Mouse (Mus musculus) forebrain, embryonic 16.5 days (tissue): Measurements from ENCODE around the gene Ubald2. TPM values are rescaled to one million over a fixed set of nuclear protein-coding genes. Genes with fewer than 3 reads are reported as not detected.

Experiments used
- ATAC-seq: fragments of 200-750 bp; cut with Nextera tagmentation; 2 replicates; pipeline ENCODE4 v1.8.0; 2017; ENCODE audit warnings: mild to moderate bottlenecking, moderate library complexity
- H3K27ac ChIP-seq: fragments of 300-500 bp; sonication (generic); 2 replicates; pipeline ENCODE4 v1.5.1; 2014; ENCODE audit warnings: low read length, control low read depth
- H3K27me3 ChIP-seq: fragments of 300-500 bp; sonication (generic); replicated peaks from 2 replicates; pipeline ENCODE4 v1.6.1; 2014; ENCODE audit warnings: low read length; ENCODE audit not compliant: control insufficient read depth, insufficient read depth
- H3K36me3 ChIP-seq: fragments of 300-500 bp; sonication (generic); 2 replicates; pipeline ENCODE4 v1.6.1; 2014; ENCODE audit not compliant: control insufficient read depth, insufficient read depth
- H3K4me1 ChIP-seq: fragments of 300-500 bp; sonication (generic); replicated peaks from 2 replicates; pipeline ENCODE4 v1.6.1; 2014; ENCODE audit warnings: low read length; ENCODE audit not compliant: control insufficient read depth, insufficient read depth
- H3K4me2 ChIP-seq: fragments of 300-500 bp; sonication (generic); 2 replicates; pipeline ENCODE4 v1.6.1; 2014; ENCODE audit warnings: mild to moderate bottlenecking, low read length, control low read depth
- H3K4me3 ChIP-seq: fragments of 300-500 bp; sonication (generic); replicated peaks from 2 replicates; pipeline ENCODE4 v1.5.1; 2014; ENCODE audit warnings: mild to moderate bottlenecking, low read length, control low read depth
- H3K9ac ChIP-seq: fragments of 300-500 bp; sonication (generic); replicated peaks from 2 replicates; pipeline ENCODE4 v1.6.1; 2014; ENCODE audit warnings: low read depth, low read length, control low read depth
- H3K9me3 ChIP-seq: fragments of 300-500 bp; sonication (generic); 2 replicates; pipeline ENCODE4 v1.6.1; 2016; ENCODE audit warnings: low read length; ENCODE audit not compliant: control insufficient read depth
- WGBS: fragments of 180-500 bp; shearing (Covaris S2); extraction: QIAGEN DNeasy Blood & Tissue Kit; methylation state at CpG from one replicate; pipeline ENCODE4 v1.1.7; 2014; 5-methylcytosine and 5-hydroxymethylcytosine counted together
- polyA plus RNA-seq: library from polyadenylated mRNA; unstranded; fragments of >200 nt; fragmentation: Nextera tagmentation; extraction: Ambion mirVana; gene quantifications from 2 replicates; pipeline ENCODE4 v1.2.1, GENCODE M21; 2015

The Ubald2 gene
- 45.1 and 53.4 TPM in 2 replicates for polyA plus RNA-seq

DNA sequence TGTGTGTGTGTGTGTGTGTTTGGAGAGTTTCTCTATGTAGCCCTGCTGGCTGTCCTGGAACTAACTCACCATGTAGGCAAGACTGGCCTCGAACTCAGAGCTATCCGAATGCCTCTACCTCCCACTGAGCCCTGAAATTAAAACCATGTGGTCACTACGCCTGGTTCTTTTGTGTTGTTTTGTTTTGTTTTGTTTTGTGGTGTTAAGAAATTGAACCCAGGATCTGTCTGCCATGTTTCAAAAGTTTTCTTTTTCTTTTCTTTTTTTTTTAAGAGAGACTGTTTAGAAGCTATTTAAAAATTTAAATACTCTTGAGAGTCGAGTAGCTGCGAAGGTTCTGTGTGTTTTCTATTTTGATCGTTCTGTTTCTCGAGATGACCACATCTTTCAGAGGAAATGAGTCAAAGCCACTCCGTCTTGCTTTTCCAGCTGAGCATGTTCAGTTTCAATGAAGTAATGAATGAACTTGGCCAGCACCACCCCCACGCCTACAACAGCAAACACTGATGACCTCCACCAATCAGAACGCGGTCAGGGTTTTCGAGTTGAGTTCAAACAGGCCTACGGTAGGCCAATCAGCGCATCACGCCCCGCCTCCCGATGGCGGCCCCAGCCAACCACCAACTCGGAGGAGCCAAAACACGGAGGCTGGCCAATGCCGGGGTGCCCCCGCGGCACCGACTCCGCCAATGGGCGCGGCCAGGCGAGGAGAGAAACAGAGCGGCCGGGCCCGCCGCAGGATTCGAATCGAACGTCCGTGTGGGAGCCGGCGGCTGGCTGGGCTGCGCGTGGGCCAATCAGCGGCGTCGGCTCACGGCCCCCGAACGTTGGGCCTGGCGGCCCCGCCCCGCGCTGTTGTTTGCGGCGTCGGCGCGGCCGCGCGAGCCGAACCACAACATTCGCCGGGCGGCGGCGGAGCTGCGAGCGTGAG is at the start of gene Ubald2:
Gene Ubald2, plus strand, starts transcription at position 739 of the 931 bp plus-strand sequence.
- no peaks in the 10 kb centered on the region for H3K9me3 ChIP-seq
- peak within 1 kb of the TSS; percentile 85 for H3K27ac ChIP-seq
- peaks cover 30% of the 10 kb centered on the region for H3K4me1 ChIP-seq
- peak; percentile 97 for ATAC-seq
- H3K27me3 ChIP-seq = peaks cover 4% of the 10 kb centered on the region; the same call in 1 of the 2 replicates
- 2% methylated on average over 65 of the region's 66 CpGs for WGBS
- peak within 1 kb of the TSS; percentile 95 for H3K4me2 ChIP-seq
- peak within 1 kb of the TSS; percentile 74 for H3K9ac ChIP-seq
- H3K36me3 ChIP-seq = 0 out of 2 replicates have a peak, but pooled peaks cover 2% of the 10 kb centered on the region
- peak within 1 kb of the TSS; percentile 58 for H3K4me3 ChIP-seq

DNA sequence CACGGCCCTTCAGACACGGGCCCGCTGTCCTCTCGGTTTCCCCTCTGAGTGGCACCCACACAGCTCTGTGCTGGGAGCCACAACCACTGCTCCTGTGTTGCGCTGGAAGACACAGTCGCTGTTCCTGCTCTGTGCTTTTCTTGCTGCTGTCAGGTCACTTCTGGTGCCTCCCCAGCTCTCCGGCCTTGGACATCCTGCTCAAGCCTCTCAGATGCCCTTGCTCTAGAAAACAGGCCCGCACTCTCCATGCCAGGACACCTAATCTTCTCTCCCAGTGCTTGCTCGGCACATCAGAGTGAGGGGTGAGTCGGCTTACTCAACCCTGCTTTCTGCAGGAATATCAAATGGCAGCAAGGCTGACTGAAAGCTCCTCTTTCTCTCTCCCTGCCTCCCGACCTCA is 49.7 kb upstream of the Ubald2 start:
- Histone ChIP-seq H3K4me3 (no peak overlapping the region), H3K4me1 (peaks cover 22% of the 10 kb centered on the region), H3K27me3 (no peaks in the 10 kb centered on the region), H3K4me2 (no peak overlapping the region), H3K27ac (no peak overlapping the region), H3K9ac (no peak overlapping the region), H3K36me3 (no peaks in the 10 kb centered on the region), H3K9me3 (no peaks in the 10 kb centered on the region)
- WGBS = 83% methylated on average over 11 of the region's 11 CpGs
- no peak for ATAC-seq

DNA sequence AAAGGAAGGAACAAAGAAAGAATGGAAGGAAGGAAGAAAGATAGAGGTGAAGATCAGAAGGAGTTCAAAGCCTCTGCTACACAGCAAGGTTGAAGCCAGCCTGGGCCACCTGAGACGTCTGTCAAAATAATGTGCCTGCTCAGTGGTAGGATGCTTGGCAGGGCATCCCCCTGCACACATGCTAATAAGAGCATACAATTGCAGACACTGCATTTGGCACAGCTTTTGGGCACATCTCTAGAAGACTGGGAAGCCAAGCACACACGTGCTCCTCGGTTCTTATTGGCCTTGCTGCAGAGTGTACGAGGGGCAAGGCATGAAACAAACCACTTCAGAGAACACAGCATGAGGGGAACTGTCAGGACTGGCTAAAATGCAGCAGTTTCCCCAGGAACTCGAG is 47.9 kb upstream of the Ubald2 start:
- ATAC-seq = no peak
- H3K36me3 ChIP-seq = no peaks in the 10 kb centered on the region
- peaks cover 22% of the 10 kb centered on the region for H3K4me1 ChIP-seq
- no peaks in the 10 kb centered on the region for H3K27me3 ChIP-seq
- no peaks in the 10 kb centered on the region for H3K9me3 ChIP-seq
- WGBS = 42% methylated on average over 5 of the region's 5 CpGs
- H3K9ac ChIP-seq = no peak overlapping the region
- H3K27ac ChIP-seq = peak overlapping the region; percentile 16
- H3K4me2 ChIP-seq = no peak overlapping the region
- no peak overlapping the region for H3K4me3 ChIP-seq

DNA sequence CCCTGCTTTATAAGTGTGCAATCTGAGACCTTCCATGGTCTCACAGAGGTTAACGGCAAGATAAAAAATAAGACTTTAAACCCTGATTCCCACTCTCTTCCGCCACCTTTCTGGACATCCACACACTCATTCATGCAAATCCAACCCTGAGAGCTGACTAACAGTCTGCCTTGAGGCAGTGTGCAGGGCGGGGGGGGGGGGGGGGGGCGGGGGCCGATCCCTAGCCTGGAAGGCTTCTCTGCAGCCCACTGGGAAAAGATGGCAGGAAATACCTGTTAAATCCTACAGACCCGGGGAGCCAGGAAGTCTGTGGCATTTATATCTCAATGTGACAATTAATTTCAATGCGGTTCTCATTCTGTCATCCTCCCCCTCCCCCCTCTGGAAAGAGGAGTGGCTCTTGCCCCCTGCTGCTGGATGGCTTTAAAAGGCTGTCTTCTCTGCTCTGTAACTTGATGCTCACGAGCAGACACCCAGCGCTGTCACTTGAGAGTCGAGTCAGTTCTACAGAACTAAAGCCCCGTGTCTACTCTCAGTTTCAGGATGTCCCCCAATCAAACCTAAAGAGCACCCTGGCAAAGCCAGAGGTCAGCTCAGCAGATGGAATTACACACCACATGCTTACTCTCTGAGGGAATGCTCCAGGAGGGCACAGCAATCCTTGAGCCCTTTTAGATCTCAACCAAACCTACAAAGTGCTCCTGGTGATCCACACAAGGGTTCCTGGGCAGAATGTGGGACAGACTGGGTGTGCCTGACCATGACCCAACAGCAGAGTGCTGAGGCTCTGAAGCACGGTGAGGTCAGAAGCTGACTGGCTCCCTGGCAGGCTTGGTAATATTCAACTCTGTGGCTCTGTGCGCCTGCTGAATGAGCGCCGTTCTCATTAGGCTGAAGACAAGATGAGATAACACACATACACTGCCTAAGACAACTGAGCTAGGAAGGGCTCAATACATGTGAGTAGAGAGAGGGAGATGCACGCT is 46.5 kb upstream of the Ubald2 start:
- Histone ChIP-seq H3K9ac (0 out of 2 replicates have a peak overlapping the region, but pooled peaks have one; percentile 13), H3K9me3 (no peaks in the 10 kb centered on the region), H3K27ac (peak overlapping the region; percentile 16), H3K4me1 (peaks cover 22% of the 10 kb centered on the region), H3K4me2 (0 out of 2 replicates have a peak overlapping the region, but pooled peaks have one; percentile 2), H3K36me3 (no peaks in the 10 kb centered on the region), H3K4me3 (no peak overlapping the region), H3K27me3 (no peaks in the 10 kb centered on the region)
- ATAC-seq = no peak
- WGBS = 24% methylated on average over 13 of the region's 16 CpGs

DNA sequence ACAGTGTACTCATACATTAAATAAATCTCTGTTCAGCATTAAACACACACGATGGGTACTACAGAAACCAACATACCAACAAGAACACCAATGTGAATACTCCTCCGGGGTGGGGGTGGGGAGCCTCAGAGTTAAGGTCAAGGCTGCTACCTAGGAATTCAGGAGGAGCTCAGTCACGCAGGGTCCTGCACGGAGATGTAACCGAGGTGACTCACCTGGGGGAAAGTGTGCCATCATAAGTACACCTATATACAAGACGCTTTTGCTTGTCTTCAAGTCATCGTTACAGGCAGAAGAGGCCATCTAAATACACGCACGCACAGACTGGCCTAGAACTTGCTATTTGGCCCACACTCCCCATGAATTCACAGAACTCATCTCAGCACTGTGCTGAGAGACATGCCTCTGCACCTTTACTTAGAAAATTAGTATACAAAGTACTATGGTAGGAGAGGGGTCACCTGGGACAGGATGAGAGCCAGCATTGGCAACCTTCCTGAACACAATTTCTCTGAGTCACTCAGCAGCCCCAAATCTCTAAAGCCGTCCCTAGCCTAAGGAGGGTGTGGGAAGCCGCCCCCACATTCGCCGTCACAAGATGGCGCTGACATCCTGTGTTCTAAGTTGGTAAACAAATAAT is 44.9 kb upstream of the Ubald2 start:
- H3K36me3 ChIP-seq = no peaks in the 10 kb centered on the region
- H3K4me2 ChIP-seq = no peak overlapping the region
- peak; percentile 45; the same call in 1 of the 2 replicates for ATAC-seq
- H3K9ac ChIP-seq = no peak overlapping the region
- peaks cover 22% of the 10 kb centered on the region for H3K4me1 ChIP-seq
- H3K27ac ChIP-seq = no peak overlapping the region; the same call in 1 of the 2 replicates
- no peaks in the 10 kb centered on the region for H3K27me3 ChIP-seq
- no peaks in the 10 kb centered on the region for H3K9me3 ChIP-seq
- H3K4me3 ChIP-seq = no peak overlapping the region
- WGBS = 72% methylated on average over 14 of the region's 14 CpGs

GRCm38 (mm10) chr11:116394769-116395168 is 39.1 kb upstream of the Ubald2 start:
- no peak overlapping the region for H3K4me2 ChIP-seq
- H3K9me3 ChIP-seq = no peaks in the 10 kb centered on the region
- no peak overlapping the region for H3K4me3 ChIP-seq
- H3K36me3 ChIP-seq = no peaks in the 10 kb centered on the region
- no peak for ATAC-seq
- no peak overlapping the region for H3K27ac ChIP-seq
- H3K4me1 ChIP-seq = no peaks in the 10 kb centered on the region
- 89% methylated on average over 4 of the region's 4 CpGs for WGBS
- no peaks in the 10 kb centered on the region for H3K27me3 ChIP-seq
- no peak overlapping the region for H3K9ac ChIP-seq

- ATAC-seq = no peak
- no peaks in the 10 kb centered on the region for H3K9me3 ChIP-seq
- H3K27ac ChIP-seq = no peak overlapping the region
- WGBS = 89% methylated on average over 11 of the region's 11 CpGs
- no peaks in the 10 kb centered on the region for H3K4me1 ChIP-seq
- no peaks in the 10 kb centered on the region for H3K36me3 ChIP-seq
- no peaks in the 10 kb centered on the region for H3K27me3 ChIP-seq
- H3K9ac ChIP-seq = no peak overlapping the region
- no peak overlapping the region for H3K4me2 ChIP-seq
- H3K4me3 ChIP-seq = no peak overlapping the region
These were observed 37.5 kb upstream of the Ubald2 start for GRCm38 (mm10) chr11:116396276-116396933.

GRCm38 (mm10) chr11:116396934-116397330 is 37.0 kb upstream of the Ubald2 start:
- no peak overlapping the region for H3K4me3 ChIP-seq
- H3K4me2 ChIP-seq = no peak overlapping the region
- no peaks in the 10 kb centered on the region for H3K4me1 ChIP-seq
- H3K27me3 ChIP-seq = no peaks in the 10 kb centered on the region
- no peaks in the 10 kb centered on the region for H3K36me3 ChIP-seq
- WGBS = 93% methylated on average over 3 of the region's 3 CpGs
- no peak for ATAC-seq
- no peak overlapping the region for H3K27ac ChIP-seq
- H3K9ac ChIP-seq = no peak overlapping the region
- H3K9me3 ChIP-seq = no peaks in the 10 kb centered on the region
